Mouse (Mus musculus) heart, embryonic 12.5 days (tissue): ENCODE data around the gene Hist2h2aa1. TPM values are rescaled to one million over a fixed set of nuclear protein-coding genes. Genes with fewer than 3 reads are reported as not detected.
"Not testable (repeated sequence)": the region's sequence is repeated elsewhere in the genome, so short reads cannot be mapped to it uniquely, and the experiment has no call there.

Source experiments
- ATAC-seq: fragments of 200-750 bp; cut with Nextera tagmentation; 2 replicates; pipeline ENCODE4 v1.8.0; 2017; ENCODE audit warnings: moderate TSS enrichment, moderate library complexity; ENCODE audit not compliant: insufficient number of reproducible peaks, low FRiP score
- H3K27ac ChIP-seq: fragments of 300-500 bp; sonication (generic); 2 replicates; pipeline ENCODE4 v1.5.1; 2016; ENCODE audit warnings: mild to moderate bottlenecking, moderate library complexity; ENCODE audit not compliant: poor library complexity, severe bottlenecking
- H3K27me3 ChIP-seq: fragments of 300-500 bp; sonication (generic); replicated peaks from 2 replicates; pipeline ENCODE4 v1.6.1; 2016; ENCODE audit warnings: mild to moderate bottlenecking, moderate library complexity
- H3K36me3 ChIP-seq: fragments of 300-500 bp; sonication (generic); 2 replicates; pipeline ENCODE4 v1.6.1; 2016; ENCODE audit warnings: mild to moderate bottlenecking, moderate library complexity
- H3K4me1 ChIP-seq: fragments of 300-500 bp; sonication (generic); replicated peaks from 2 replicates; pipeline ENCODE4 v1.6.1; 2016; ENCODE audit warnings: mild to moderate bottlenecking
- H3K4me2 ChIP-seq: fragments of 300-500 bp; sonication (generic); 2 replicates; pipeline ENCODE4 v1.6.1; 2016; ENCODE audit warnings: mild to moderate bottlenecking, moderate library complexity
- H3K4me3 ChIP-seq: fragments of 300-500 bp; sonication (generic); 2 replicates; pipeline ENCODE4 v1.5.1; 2016; ENCODE audit warnings: mild to moderate bottlenecking
- H3K9ac ChIP-seq: fragments of 300-500 bp; sonication (generic); 2 replicates; pipeline ENCODE4 v1.6.1; 2016; ENCODE audit warnings: mild to moderate bottlenecking, moderate library complexity
- H3K9me3 ChIP-seq: fragments of 300-500 bp; sonication (generic); replicated peaks from 2 replicates; pipeline ENCODE4 v1.6.1; 2016; ENCODE audit warnings: mild to moderate bottlenecking, moderate library complexity
- WGBS: fragments of 180-500 bp; shearing (Covaris S2); methylation state at CpG from one replicate; pipeline ENCODE4 v1.1.7; 2016; 5-methylcytosine and 5-hydroxymethylcytosine counted together
- polyA plus RNA-seq: library from polyadenylated mRNA; unstranded; fragments of >200 nt; fragmentation: Nextera tagmentation; extraction: Ambion mirVana; gene quantifications from 2 replicates; pipeline ENCODE4 v1.2.1, GENCODE M21; 2016

Hist2h2aa1 gene
- polyA plus RNA-seq, 1 experiment from 2014 or later: 6.2 TPM

DNA sequence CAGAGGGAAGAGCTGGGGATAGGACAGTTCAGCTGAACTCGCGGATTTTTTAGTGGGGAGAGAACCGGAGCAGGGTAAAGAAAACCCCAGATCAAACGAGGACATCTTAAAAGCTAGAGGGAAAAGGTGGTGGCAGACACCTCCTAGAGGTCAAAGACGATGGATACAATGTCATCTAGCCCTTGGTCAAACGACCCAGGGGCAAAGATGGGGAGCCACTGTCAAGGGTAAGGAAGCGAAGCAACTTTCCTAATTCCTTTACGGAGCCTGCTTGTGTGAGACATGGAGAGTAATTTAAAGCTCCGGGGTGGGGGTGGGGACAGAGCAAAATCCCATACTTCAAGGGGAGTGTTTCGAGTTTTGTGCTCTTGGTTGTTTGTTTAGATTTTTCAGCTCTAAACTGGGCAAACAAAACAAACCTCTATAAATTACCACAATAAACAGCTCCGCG, 26.1 kb upstream of the Hist2h2aa1 start:
- Histone ChIP-seq H3K4me2 (peak overlapping the region; percentile 90), H3K9ac (peak overlapping the region; percentile 90), H3K9me3 (no peaks in the 10 kb centered on the region), H3K36me3 (no peaks in the 10 kb centered on the region), H3K4me1 (peaks cover 31% of the 10 kb centered on the region), H3K27ac (peak overlapping the region; percentile 100), H3K4me3 (peak overlapping the region; percentile 79), H3K27me3 (no peaks in the 10 kb centered on the region)
- WGBS: under 1% methylated on average over 12 of the region's 12 CpGs
- ATAC-seq: peak; percentile 26; the same call in 1 of the 2 replicates

DNA sequence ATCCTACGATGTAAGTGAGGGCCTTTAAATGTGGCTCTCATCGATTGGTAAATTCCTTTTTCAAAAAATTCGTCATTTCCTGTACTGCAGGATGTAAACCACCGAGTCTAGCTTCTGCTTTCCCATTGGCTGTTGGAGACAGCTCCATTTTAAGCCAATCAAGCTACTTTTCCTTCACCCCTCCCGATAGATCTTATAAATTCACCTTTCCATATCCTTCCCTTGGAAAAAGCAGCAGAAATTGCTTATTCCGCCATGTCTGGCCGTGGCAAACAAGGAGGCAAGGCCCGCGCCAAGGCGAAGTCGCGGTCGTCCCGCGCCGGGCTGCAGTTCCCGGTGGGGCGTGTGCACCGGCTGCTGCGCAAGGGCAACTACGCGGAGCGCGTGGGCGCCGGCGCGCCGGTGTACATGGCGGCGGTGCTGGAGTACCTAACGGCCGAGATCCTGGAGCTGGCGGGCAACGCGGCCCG, 25.6 kb upstream of the Hist2h2aa1 start, which contains the start of the genes Bola1 and Hist2h2ab:
TSS of gene Bola1 (minus strand) at position 49 of the 470 bp plus-strand sequence.
TSS of gene Hist2h2ab (plus strand) at position 205 of the 470 bp plus-strand sequence.
- Histone ChIP-seq H3K9ac (peak within 1 kb of the TSS; percentile 90), H3K4me1 (peaks cover 31% of the 10 kb centered on the region), H3K27me3 (no peaks in the 10 kb centered on the region), H3K4me2 (peak within 1 kb of the TSS; percentile 90), H3K4me3 (peak within 1 kb of the TSS; percentile 79), H3K9me3 (no peaks in the 10 kb centered on the region), H3K27ac (peak within 1 kb of the TSS; percentile 100), H3K36me3 (no peaks in the 10 kb centered on the region)
- peak; percentile 86 for ATAC-seq
- WGBS: under 1% methylated on average over 37 of the region's 37 CpGs

DNA sequence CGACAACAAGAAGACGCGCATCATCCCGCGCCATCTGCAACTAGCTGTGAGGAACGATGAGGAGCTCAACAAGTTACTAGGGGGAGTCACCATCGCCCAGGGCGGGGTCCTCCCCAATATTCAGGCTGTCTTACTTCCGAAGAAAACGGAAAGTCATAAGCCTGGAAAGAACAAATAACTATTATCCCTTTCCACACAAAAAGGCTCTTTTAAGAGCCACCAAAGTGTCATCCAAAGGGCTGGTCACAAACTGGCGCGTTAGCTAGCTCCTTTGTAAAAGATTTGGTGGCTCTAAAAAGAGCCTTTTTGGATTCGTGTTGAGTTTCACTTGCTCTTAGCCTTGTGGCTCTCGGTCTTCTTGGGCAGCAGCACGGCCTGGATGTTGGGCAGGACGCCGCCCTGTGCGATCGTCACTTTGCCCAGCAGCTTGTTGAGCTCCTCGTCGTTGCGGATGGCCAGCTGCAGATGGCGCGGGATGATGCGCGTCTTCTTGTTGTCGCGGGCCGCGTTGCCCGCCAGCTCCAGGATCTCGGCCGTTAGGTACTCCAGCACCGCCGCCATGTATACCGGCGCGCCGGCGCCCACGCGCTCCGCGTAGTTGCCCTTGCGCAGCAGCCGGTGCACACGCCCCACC, 25.0 kb upstream of the Hist2h2aa1 start:
- not testable (repeated sequence) for H3K9me3 ChIP-seq, H3K27me3 ChIP-seq, H3K36me3 ChIP-seq
- ATAC-seq: peak; percentile 4; the same call in 1 of the 2 replicates
- H3K4me1 ChIP-seq: peaks cover 37% of the 10 kb centered on the region
- peak overlapping the region; percentile 90 for H3K9ac ChIP-seq
- H3K4me3 ChIP-seq: peak overlapping the region; percentile 79
- under 1% methylated on average over 43 of the region's 47 CpGs for WGBS
- peak overlapping the region; percentile 100 for H3K27ac ChIP-seq
- H3K4me2 ChIP-seq: peak overlapping the region; percentile 90

DNA sequence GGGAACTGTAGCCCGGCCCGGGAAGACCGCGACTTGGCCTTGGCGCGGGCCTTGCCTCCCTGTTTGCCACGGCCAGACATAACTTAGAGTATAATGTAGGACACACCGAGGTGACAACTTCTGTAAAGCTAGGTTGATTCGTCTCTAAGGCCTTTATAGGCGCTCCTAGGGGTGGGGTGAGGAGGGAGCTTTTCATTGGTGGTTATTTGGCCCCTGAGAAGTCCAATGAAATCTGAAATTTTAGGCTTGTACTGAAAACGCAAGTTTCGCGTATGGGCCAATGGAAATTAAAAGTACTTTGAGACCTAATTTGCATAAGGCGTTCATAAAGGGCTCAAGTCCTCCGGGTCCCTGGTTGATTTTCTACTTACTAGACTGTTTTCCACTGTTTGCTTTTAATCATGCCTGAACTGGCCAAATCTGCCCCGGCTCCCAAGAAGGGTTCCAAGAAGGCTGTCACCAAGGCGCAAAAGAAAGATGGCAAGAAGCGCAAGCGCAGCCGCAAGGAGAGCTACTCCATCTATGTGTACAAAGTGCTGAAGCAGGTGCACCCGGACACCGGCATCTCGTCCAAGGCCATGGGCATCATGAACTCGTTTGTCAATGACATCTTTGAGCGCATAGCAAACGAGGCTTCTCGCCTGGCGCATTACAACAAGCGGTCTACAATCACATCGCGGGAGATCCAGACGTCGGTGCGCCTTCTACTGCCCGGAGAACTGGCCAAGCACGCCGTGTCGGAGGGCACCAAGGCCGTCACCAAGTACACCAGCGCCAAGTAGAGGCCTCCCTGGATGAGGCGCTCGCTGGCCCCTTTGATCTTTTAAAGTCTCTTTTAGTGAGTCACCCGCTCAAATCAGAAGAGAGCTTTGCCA, 24.3 kb upstream of the Hist2h2aa1 start, which contains the start of the genes Hist2h2ac and Hist2h2be:
TSS of gene Hist2h2ac (minus strand) at position 116 of the 875 bp plus-strand sequence.
TSS of gene Hist2h2be (plus strand) at position 355 of the 875 bp plus-strand sequence.
- Histone ChIP-seq H3K9me3 (no peaks in the 10 kb centered on the region), H3K27ac (peak within 1 kb of the TSS; percentile 100), H3K36me3 (no peaks in the 10 kb centered on the region), H3K4me2 (peak within 1 kb of the TSS; percentile 90), H3K27me3 (no peaks in the 10 kb centered on the region), H3K4me3 (peak within 1 kb of the TSS; percentile 79), H3K9ac (peak within 1 kb of the TSS; percentile 90), H3K4me1 (peaks cover 39% of the 10 kb centered on the region)
- under 1% methylated on average over 43 of the region's 43 CpGs for WGBS
- peak; percentile 90 for ATAC-seq

DNA sequence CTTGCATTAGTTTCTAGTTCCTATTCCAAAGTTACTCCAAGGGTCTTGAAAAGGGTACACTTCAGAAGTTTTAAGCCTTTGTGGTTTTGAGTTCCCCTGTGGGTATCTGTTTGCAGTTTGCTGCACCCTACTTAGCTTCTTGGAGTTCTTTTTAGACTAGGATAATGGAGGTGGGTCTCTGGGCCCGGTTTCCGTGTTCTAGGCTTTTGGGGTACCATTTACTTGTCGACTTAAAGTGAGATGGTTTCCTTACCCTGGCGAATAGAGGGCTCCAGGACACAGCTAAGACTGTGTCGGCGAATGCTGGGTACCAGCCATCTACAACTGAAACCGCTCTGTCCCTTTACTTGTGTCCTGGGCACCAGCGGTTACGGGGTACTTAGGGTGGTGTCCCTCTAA, 23.7 kb upstream of the Hist2h2aa1 start:
- Histone ChIP-seq H3K9ac (peak overlapping the region; percentile 90), H3K4me2 (peak overlapping the region; percentile 90), H3K4me3 (peak overlapping the region; percentile 79), H3K36me3 (no peaks in the 10 kb centered on the region), H3K27ac (peak overlapping the region; percentile 100), H3K4me1 (peaks cover 43% of the 10 kb centered on the region), H3K9me3 (no peaks in the 10 kb centered on the region), H3K27me3 (no peaks in the 10 kb centered on the region)
- ATAC-seq: no peak
- 30% methylated on average over 9 of the region's 9 CpGs for WGBS

DNA sequence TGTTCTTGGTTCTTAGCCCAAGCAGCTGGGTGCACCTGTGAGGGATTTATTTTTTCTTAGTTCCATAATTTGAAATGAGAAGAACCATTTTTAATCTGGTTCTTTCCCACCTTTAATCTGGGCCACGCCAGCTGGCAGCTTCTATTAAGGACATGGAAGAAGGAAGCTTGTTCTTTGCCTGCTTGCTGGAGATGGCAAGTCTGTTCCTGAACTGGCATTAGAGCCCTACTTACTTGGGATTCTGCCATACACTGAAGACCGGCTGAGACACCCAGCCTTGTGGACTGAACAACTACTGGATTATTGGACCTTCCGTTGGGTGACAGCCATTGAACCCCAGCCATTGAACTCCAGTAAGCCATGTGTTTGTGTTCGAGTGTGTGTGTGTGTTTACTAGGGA, 22.5 kb upstream of the Hist2h2aa1 start:
- Histone ChIP-seq H3K9me3 (no peaks in the 10 kb centered on the region), H3K4me1 (peaks cover 49% of the 10 kb centered on the region), H3K27me3 (no peaks in the 10 kb centered on the region), H3K4me2 (no peak overlapping the region), H3K27ac (no peak overlapping the region), H3K36me3 (no peaks in the 10 kb centered on the region), H3K9ac (no peak overlapping the region), H3K4me3 (no peak overlapping the region)
- ATAC-seq: no peak
- WGBS: 87% methylated on average over 4 of the region's 4 CpGs

DNA sequence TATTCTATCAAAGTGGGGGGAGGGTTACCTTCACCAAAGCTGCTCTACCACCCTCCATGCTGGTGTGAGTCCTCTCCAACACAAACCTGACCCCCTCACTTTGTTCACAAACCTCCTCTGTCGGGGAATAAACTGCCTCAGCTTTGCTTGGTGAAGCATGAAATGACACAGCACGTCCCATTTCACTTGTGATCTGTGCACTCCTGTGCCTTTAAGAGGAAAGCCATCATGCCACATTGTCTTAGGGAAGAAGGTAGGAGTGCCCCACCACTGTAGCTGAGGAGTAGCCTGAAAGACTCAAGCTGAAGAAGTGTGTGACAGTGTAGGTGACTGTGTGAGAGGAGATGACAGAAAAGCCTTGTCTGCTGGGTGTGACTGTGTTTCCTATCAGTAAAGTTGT, 19.9 kb upstream of the Hist2h2aa1 start:
- no peak for ATAC-seq
- no peak overlapping the region for H3K4me3 ChIP-seq
- no peaks in the 10 kb centered on the region for H3K9me3 ChIP-seq
- H3K4me1 ChIP-seq: peaks cover 44% of the 10 kb centered on the region
- no peaks in the 10 kb centered on the region for H3K27me3 ChIP-seq
- no peaks in the 10 kb centered on the region for H3K36me3 ChIP-seq
- H3K27ac ChIP-seq: no peak overlapping the region
- no peak overlapping the region for H3K4me2 ChIP-seq
- WGBS: 48% methylated on average over 2 of the region's 2 CpGs
- peak overlapping the region; percentile 58; the same call in 1 of the 2 replicates for H3K9ac ChIP-seq

DNA sequence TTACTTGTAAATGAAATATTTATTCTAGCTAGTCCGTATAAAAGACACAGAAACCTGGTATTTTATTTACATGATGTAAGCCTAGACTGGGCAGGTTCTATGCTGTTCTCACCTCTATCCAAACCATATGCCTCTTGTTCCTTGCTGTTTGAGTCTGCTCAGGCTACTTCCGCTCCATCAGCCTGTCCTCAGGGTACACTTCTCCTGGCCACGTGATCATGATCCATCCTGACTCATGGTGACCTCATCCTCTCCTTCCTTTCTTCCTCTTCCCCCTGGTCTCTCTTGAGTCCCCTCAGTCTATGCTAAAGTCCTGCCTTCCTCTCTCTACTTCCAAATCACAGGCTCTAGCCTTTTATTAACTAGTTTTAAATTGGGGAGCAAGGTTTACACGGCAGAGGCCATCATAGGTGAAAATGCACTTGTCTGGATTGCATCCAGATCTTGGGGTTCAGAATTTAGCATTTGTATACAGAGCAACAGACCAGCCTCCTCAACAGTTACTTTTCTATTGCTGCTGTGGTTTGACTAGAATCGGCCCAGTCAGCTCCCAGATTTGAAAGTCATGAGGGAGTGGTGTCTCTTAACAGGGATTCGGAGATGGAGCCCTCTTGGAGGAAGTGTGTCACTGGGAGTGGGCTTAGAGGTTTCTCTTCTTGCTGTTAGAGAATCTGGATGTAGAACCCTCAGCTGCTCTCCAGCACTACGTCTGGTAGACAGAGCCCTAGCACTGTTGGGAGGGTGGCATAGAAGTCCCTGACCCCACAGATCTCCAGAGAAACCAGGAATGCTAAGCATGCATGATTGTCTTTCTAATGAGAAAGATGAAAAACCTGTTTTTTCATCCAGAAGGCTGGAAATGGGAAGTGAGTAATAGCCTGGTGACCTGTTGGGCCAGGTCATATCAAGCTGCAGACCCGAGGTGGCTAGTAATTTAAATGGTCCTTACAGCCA, 18.3 kb upstream of the Hist2h2aa1 start:
- 60% methylated on average over 8 of the region's 8 CpGs for WGBS

DNA sequence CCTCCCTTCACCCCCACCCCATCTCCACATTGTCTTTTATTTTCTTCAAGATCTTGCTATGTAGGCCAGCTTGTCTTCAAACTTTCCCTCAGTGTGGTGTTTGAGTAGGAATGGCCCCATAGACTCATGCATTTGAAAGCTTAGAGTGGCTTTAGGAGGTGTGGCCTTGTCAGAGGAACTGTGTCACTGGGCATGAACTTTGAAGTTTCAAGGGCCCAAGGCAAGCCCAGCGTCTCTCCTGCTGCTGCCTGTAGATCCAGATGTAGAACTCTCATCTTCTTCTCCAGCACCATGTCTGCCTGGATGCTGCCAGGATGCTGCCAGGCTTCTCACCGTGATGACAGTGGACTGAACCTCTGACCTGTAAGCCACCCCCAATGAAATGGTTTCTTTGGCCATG, 16.5 kb upstream of the Hist2h2aa1 start:
- Histone ChIP-seq H3K27ac (no peak overlapping the region), H3K9me3 (no peaks in the 10 kb centered on the region), H3K4me1 (peaks cover 24% of the 10 kb centered on the region), H3K4me2 (no peak overlapping the region), H3K36me3 (no peaks in the 10 kb centered on the region), H3K27me3 (no peaks in the 10 kb centered on the region), H3K4me3 (no peak overlapping the region), H3K9ac (no peak overlapping the region)
- ATAC-seq: no peak
- 71% methylated on average over 2 of the region's 2 CpGs for WGBS

More for the DNA sequence above, 18.3 kb upstream of the Hist2h2aa1 start:
- Histone ChIP-seq H3K36me3 (no peaks in the 10 kb centered on the region), H3K27me3 (no peaks in the 10 kb centered on the region), H3K4me1 (peaks cover 37% of the 10 kb centered on the region), H3K27ac (no peak overlapping the region), H3K9ac (no peak overlapping the region), H3K9me3 (no peaks in the 10 kb centered on the region), H3K4me2 (no peak overlapping the region), H3K4me3 (no peak overlapping the region)
- ATAC-seq: 0 out of 2 replicates have a peak, but pooled peaks have one; percentile 7

DNA sequence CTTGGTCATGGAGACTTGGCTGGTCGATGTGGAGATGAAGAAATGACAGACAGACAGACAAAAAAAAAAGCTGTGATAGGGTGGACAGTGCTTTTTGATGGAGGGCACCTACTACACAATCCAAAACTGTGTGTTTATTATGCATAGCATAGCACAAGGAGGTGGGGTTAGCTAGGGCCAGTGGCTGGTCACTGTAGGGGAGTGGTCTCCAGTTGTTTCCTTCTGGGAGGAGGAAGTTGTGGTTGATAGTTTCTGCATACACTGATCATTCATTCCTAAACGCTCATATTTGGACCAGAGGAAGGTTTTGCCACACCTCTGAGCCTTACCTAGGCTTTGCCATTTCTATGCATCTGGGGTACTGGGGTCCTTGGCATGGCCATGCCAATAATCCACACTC, 14.9 kb upstream of the Hist2h2aa1 start:
- H3K9ac ChIP-seq: no peak overlapping the region
- no peaks in the 10 kb centered on the region for H3K9me3 ChIP-seq
- WGBS: 53% methylated on average over 2 of the region's 2 CpGs
- H3K4me3 ChIP-seq: no peak overlapping the region
- ATAC-seq: no peak
- no peak overlapping the region for H3K27ac ChIP-seq
- H3K36me3 ChIP-seq: no peaks in the 10 kb centered on the region
- no peaks in the 10 kb centered on the region for H3K27me3 ChIP-seq
- H3K4me1 ChIP-seq: peaks cover 16% of the 10 kb centered on the region
- no peak overlapping the region for H3K4me2 ChIP-seq
